Mouse (Mus musculus) embryonic fibroblast, embryonic 13.5 days (primary cell): ENCODE results near the gene Fosl1.

ENCODE experiments used
- CTCF ChIP-seq: IDR thresholded peaks from 2 replicates; pipeline ENCODE4 v1.5.1; 2011; ENCODE audit warnings: mild to moderate bottlenecking, control low read depth, low read length, moderate library complexity, borderline replicate concordance; ENCODE audit not compliant: insufficient read depth
- POLR2A ChIP-seq: IDR thresholded peaks from 2 replicates; pipeline ENCODE4 v1.6.1; 2011; ENCODE audit warnings: low read depth, mild to moderate bottlenecking, control low read depth, low read length, moderate library complexity

GRCm38 (mm10) chr19:5480016-5480415, 32.7 kb downstream of the Fosl1 start:
- TF ChIP-seq POLR2A = no peak
- no peak for TF ChIP-seq CTCF
